Mouse (Mus musculus): ENCODE results near the gene Rab1a.

- TF ChIP-seq CTCF (IDR thresholded peaks at IDR 0.05; ENCODE audit: control insufficient read depth, insufficient read depth, low read length) (no peak), POLR2A (IDR thresholded peaks at IDR 0.05; ENCODE audit: borderline replicate concordance, control insufficient read depth, low read depth, low read length) (no peak)
Observed at GRCm38 (mm10) chr11:20228666-20229065, 27.4 kb downstream of the Rab1a start.
